Mouse (Mus musculus) lung, postnatal 0 days (tissue): ENCODE results near the gene Fmo3.

Experiments used
- CTCF ChIP-seq: IDR thresholded peaks from 2 replicates; pipeline ENCODE4 v1.5.1; 2016; ENCODE audit warnings: antibody characterized with exemption, mild to moderate bottlenecking
- EP300 ChIP-seq: IDR thresholded peaks from 2 replicates; pipeline ENCODE4 v1.6.1; 2016; ENCODE audit warnings: antibody characterized with exemption, mild to moderate bottlenecking, control low read depth

DNA sequence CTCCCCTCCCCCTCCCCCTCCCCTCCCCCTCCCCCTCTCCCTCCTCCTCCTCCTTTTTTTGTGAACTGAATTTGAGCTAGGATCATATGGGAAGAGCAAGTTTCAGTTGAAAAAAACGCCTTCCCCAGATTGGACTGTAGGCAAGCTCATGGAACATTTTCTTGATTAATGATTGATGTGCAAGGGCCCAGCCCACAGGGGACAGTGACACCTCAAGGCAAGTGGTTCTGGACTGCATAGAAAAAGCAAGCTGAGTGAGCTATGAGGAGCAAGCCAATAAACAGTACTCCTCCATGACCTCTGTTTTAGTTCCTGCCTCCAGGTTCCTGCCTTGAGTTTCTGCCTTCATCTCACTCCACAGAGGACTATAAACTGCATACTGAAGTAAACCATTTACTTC, 59.2 kb downstream of the Fmo3 start:
- TF ChIP-seq CTCF (no peak), EP300 (no peak)
